Mouse (Mus musculus) embryo, embryonic 9.5 days (tissue): Measurements from ENCODE around the gene Tnip3.

Experiments used
- DNase-seq: peaks from one replicate; pipeline ENCODE4 v3.0.0-alpha.2; 2017; ENCODE audit errors: extremely low spot score

Tnip3 gene

GRCm38 (mm10) chr6:65525192-65525591, at the start of gene Tnip3:
Gene Tnip3 (plus strand): TSS chr6:65525313.
- DNase-seq, result no peak

GRCm38 (mm10) chr6:65498786-65499185, 26.3 kb upstream of the Tnip3 start:
- DNase-seq, result no peak

GRCm38 (mm10) chr6:65510051-65510669, 15.0 kb upstream of the Tnip3 start:
- DNase-seq, result peak; percentile 68

GRCm38 (mm10) chr6:65513813-65514212, 11.3 kb upstream of the Tnip3 start:
- DNase-seq, result no peak

GRCm38 (mm10) chr6:65516759-65517158, 8.4 kb upstream of the Tnip3 start:
- DNase-seq, result no peak

GRCm38 (mm10) chr6:65520821-65521220, 4.3 kb upstream of the Tnip3 start:
- DNase-seq, result no peak

- no peak for DNase-seq
Measured at GRCm38 (mm10) chr6:65527892-65528291, 2.8 kb downstream of the Tnip3 start.

- DNase-seq, result no peak
Measured at GRCm38 (mm10) chr6:65531232-65531848, 6.2 kb downstream of the Tnip3 start.

GRCm38 (mm10) chr6:65533687-65534086, 8.6 kb downstream of the Tnip3 start:
- no peak for DNase-seq

- no peak for DNase-seq
Measured at GRCm38 (mm10) chr6:65537327-65537884, 12.3 kb downstream of the Tnip3 start.

- DNase-seq, result no peak
Measured at GRCm38 (mm10) chr6:65538022-65538652, 13.0 kb downstream of the Tnip3 start.

- DNase-seq, result no peak
Measured at GRCm38 (mm10) chr6:65538921-65539320, 13.8 kb downstream of the Tnip3 start.

GRCm38 (mm10) chr6:65540138-65540537, 15.0 kb downstream of the Tnip3 start:
- no peak for DNase-seq

GRCm38 (mm10) chr6:65541094-65541493, 16.0 kb downstream of the Tnip3 start:
- DNase-seq, result no peak

GRCm38 (mm10) chr6:65542391-65542790, 17.3 kb downstream of the Tnip3 start:
- no peak for DNase-seq

- no peak for DNase-seq
Measured at GRCm38 (mm10) chr6:65542913-65543312, 17.8 kb downstream of the Tnip3 start.

- DNase-seq, result no peak
Measured at GRCm38 (mm10) chr6:65563887-65564656, 39.0 kb downstream of the Tnip3 start.

- DNase-seq, result no peak
Measured at GRCm38 (mm10) chr6:65564657-65565039, 39.5 kb downstream of the Tnip3 start.

- DNase-seq, result peak; percentile 47
Measured at GRCm38 (mm10) chr6:65569741-65570140, 44.6 kb downstream of the Tnip3 start.

- no peak for DNase-seq
Measured at GRCm38 (mm10) chr6:65578151-65578973, 53.2 kb downstream of the Tnip3 start.

- no peak for DNase-seq
Measured at GRCm38 (mm10) chr6:65583029-65583428, 57.9 kb downstream of the Tnip3 start.
